Mouse (Mus musculus) ES-Bruce4 (cell line): ENCODE data around the gene Mpst.

Source experiments
- CTCF ChIP-seq: IDR thresholded peaks from one replicate; pipeline ENCODE4 v1.8.1; 2011; ENCODE audit warnings: low read depth, low read length
- POLR2A ChIP-seq: IDR thresholded peaks from one replicate; pipeline ENCODE4 v1.8.1; 2011; ENCODE audit warnings: low read length; ENCODE audit not compliant: insufficient read depth

- TF ChIP-seq CTCF (no peak), POLR2A (no peak)
These were observed 28.4 kb upstream of the Mpst start for GRCm38 (mm10) chr15:78377859-78378258.
